Mouse (Mus musculus) embryonic fibroblast, embryonic 13.5 days (primary cell): ENCODE data around the gene Iqcg.

Experiments
- CTCF ChIP-seq: IDR thresholded peaks from 2 replicates; pipeline ENCODE4 v1.5.1; 2011; ENCODE audit warnings: mild to moderate bottlenecking, control low read depth, low read length, moderate library complexity, borderline replicate concordance; ENCODE audit not compliant: insufficient read depth
- POLR2A ChIP-seq: IDR thresholded peaks from 2 replicates; pipeline ENCODE4 v1.6.1; 2011; ENCODE audit warnings: low read depth, mild to moderate bottlenecking, control low read depth, low read length, moderate library complexity

DNA sequence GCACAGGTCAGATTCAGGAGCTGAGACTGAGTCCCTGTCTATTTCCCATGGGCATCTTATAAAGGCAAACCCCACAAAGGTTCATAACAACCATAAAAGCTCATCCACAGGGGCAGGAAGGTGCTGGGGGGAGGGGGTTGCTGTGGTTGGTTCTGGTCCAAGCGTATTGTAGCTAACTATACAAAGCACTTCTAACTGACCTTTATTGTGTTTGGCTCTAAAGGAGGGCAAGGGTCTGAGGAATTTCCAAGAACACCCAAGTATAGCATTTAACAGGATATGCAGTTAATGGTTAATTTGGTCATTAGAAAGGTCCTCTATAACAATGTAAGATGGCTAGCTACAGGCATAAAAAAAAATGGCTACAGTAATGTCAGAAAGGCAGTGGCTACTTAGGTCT is 13.3 kb downstream of the Iqcg start:
- TF ChIP-seq POLR2A (no peak), CTCF (no peak)
